Mouse (Mus musculus) olfactory bulb, adult 2 months (tissue): ENCODE results near the gene Smtnl1.

Source experiments
- CTCF ChIP-seq: fragments of 200-500 bp; IDR thresholded peaks from 2 replicates; pipeline ENCODE4 v1.5.1; 2012; ENCODE audit warnings: low read depth, mild to moderate bottlenecking, low read length, moderate library complexity; ENCODE audit not compliant: insufficient read depth
- POLR2A ChIP-seq: fragments of 200-500 bp; IDR thresholded peaks from 2 replicates; pipeline ENCODE4 v1.6.1; 2012; ENCODE audit warnings: mild to moderate bottlenecking, low read depth, low read length, moderate library complexity; ENCODE audit not compliant: insufficient read depth

DNA sequence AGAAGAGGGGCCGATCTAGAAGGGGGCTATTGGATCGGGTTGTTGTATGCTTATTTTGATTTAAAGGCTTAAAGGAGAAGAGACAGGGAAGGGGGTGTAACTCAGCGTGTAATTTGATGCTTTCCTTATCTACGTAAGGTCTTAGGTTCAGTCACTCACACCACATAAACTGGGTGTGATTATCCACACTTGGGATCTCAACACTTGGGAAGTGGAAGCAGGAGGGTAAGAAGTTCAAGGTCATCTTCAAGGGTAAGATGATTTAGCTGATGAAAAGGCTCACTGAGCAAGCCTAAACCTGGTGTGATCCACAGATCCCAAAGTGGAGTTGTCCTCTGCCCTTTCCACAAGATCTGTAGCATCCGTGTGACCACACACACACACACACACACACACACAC lies 15.9 kb downstream of the Smtnl1 start:
- TF ChIP-seq POLR2A (no peak), CTCF (no peak)
